Mouse (Mus musculus): ENCODE results near the gene Rmdn3. TPM values are rescaled to one million over a fixed set of nuclear protein-coding genes. Genes with fewer than 3 reads are reported as not detected.

Gene Rmdn3
- polyA plus RNA-seq, 1 experiment from 2014 or later: 39.0 TPM

DNA sequence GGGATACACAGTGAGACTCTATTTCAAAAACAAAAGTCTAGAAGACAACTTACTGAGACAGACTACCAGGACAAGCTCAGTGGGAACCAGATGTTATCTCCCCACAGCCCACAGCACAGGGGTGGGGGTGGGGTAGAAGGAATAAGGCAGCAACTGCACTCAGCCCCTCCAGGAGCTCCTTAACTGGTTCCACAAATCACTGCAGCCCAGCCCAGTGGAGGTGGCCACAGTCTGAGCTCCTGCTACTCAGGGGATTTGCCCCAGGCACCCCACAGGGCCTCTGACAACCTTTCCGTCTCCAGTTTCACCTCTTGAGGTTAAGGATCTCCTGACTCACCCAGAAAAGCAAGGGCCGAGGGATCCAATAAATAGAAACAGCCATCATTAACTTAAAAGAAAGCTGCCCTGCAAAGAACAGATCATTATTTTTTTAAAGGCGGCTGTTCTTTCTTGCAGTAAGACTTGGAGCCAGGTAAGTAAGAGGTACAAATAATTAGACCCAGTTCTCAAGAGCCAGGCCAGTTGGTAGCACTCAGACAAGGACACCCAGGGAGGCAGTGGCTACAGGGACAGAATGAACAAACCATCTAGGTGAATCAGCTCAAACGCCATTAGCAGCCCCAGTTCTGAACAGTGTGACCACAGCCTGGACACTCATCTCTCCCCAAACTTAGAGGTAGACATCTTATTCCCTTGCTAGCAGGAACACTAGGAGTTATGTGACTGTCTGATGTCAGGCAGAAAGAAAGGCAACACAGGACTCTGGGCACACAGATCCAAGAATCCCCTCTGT is 39.7 kb upstream of the Rmdn3 start:
- H3K9me3 ChIP-seq (ENCODE audit: low read length): no peaks in the 10 kb centered on the region
- DNase-seq: no peak
- TF ChIP-seq EP300 (IDR thresholded peaks at IDR 0.05; ENCODE audit: low read depth): no peak
- TF ChIP-seq CTCF (IDR thresholded peaks at IDR 0.05; ENCODE audit: low read depth): no peak

DNA sequence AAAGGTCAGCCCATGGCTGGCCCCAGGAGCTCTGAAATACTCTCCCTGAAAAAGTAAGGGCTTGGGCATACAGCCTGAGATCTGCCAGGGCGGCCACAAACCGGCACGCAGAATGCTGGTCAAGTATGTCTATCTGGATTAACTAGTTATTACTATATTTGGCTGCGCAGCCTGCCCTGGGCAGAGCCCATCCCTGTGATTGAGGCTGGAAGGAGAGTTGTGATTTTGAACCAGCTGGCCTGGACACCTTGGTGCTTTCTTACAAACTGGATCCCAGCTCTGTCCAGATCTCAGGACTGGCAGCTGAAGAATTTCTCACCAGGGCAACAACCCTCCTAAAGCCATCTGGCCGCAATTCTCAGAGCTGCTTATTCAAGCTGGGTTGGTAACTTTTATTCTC is 37.3 kb upstream of the Rmdn3 start:
- TF ChIP-seq EP300 (IDR thresholded peaks at IDR 0.05; ENCODE audit: low read depth): no peak
- no peak for TF ChIP-seq CTCF (IDR thresholded peaks at IDR 0.05; ENCODE audit: low read depth)
- Histone ChIP-seq H3K9ac (replicated peaks) (no peak overlapping the region), H3K4me2 (ENCODE audit: low read depth, low read length) (no peak overlapping the region), H3K36me3 (replicated peaks; ENCODE audit: insufficient read depth, low read length) (no peaks in the 10 kb centered on the region), H3K4me1 (ENCODE audit: insufficient read depth) (peaks cover 2% of the 10 kb centered on the region; the same call in 1 of the 2 replicates), H3K27ac (ENCODE audit: low read depth) (no peak overlapping the region), H3K4me3 (ENCODE audit: low read depth, low read length) (no peak overlapping the region), H3K27me3 (ENCODE audit: insufficient read depth, low read length) (no peaks in the 10 kb centered on the region), H3K9me3 (ENCODE audit: low read length) (no peaks in the 10 kb centered on the region)
- DNase-seq (no peak), ATAC-seq (no peak)
- 89% methylated on average over 5 of the region's 5 CpGs for WGBS (ENCODE audit: insufficient replicate concordance)

More for the DNA sequence above, 39.7 kb upstream of the Rmdn3 start:
- Histone ChIP-seq H3K4me3 (ENCODE audit: low read depth, low read length) (no peak overlapping the region), H3K36me3 (replicated peaks; ENCODE audit: insufficient read depth, low read length) (no peaks in the 10 kb centered on the region), H3K4me2 (ENCODE audit: low read depth, low read length) (no peak overlapping the region), H3K4me1 (ENCODE audit: insufficient read depth) (no peaks in the 10 kb centered on the region; the same call in 1 of the 2 replicates), H3K27ac (ENCODE audit: low read depth) (no peak overlapping the region), H3K27me3 (ENCODE audit: insufficient read depth, low read length) (no peaks in the 10 kb centered on the region), H3K9ac (replicated peaks) (no peak overlapping the region)
- ATAC-seq: no peak
- WGBS (ENCODE audit: insufficient replicate concordance): 71% methylated on average over 4 of the region's 4 CpGs

DNA sequence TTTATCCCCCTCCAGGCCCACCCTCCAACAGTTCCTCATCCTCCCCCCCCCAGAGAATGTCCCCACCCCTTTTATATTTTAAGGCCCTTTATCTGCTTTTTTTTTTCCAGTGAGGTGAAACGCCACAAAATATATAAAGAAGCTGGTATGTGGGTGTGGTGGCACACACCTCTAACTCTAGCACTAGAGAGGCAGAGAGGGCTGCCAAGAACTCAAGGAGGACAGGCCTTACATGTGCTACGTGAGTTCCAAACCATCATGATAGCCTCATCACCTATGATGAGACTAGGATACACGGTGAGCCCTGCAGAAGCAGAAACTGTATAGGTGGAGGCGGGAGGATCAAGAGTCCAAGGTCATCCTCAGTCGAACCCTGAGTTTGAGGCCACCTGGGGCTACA is 34.1 kb upstream of the Rmdn3 start:
- H3K36me3 ChIP-seq (replicated peaks; ENCODE audit: insufficient read depth, low read length): no peaks in the 10 kb centered on the region
- no peak overlapping the region for H3K4me2 ChIP-seq (ENCODE audit: low read depth, low read length)
- H3K9me3 ChIP-seq (ENCODE audit: low read length): no peaks in the 10 kb centered on the region
- H3K27ac ChIP-seq (ENCODE audit: low read depth): no peak overlapping the region
- WGBS (ENCODE audit: insufficient replicate concordance): 67% methylated on average over 5 of the region's 5 CpGs
- no peak for ATAC-seq
- TF ChIP-seq EP300 (IDR thresholded peaks at IDR 0.05; ENCODE audit: low read depth) (no peak), CTCF (IDR thresholded peaks at IDR 0.05; ENCODE audit: low read depth) (no peak)
- H3K27me3 ChIP-seq (ENCODE audit: insufficient read depth, low read length): no peaks in the 10 kb centered on the region
- H3K4me1 ChIP-seq (ENCODE audit: insufficient read depth): peaks cover 4% of the 10 kb centered on the region; the same call in 1 of the 2 replicates
- no peak overlapping the region for H3K4me3 ChIP-seq (ENCODE audit: low read depth, low read length)
- no peak for DNase-seq
- H3K9ac ChIP-seq (replicated peaks): no peak overlapping the region

DNA sequence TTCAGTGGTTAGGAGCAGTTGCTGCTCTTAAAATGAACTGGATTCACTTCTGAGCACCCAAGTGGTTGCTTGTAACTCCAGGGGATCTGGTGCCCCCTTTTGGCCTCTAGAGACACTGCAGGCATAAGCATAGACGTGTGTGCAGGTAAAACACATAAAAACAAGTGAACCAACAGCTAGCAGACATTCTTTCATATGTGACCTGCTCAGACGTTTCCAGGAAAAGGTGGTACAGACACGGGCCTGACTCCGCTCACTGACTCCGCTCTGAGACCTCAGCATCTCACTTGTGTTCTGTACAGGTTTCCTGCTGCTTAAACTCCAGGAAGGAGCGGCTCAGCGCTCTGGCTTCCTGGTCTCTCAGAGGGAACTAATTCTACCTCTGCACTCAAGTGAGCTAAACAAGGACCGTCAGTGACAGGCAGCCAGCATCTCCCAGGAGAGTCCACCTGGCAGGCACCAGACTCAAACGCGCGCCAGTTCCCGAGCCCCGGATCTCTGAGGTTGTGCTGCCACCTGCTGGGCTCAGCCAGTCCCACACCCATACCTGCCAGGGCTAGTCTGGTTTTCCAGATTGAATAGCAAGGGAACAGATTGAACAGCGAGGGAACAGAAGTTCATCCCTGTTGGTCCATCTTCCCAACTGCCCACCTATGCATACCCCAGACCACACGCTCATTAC is 32.3 kb upstream of the Rmdn3 start:
- Histone ChIP-seq H3K9me3 (ENCODE audit: low read length) (no peaks in the 10 kb centered on the region), H3K27ac (ENCODE audit: low read depth) (no peak overlapping the region; the same call in 1 of the 2 replicates), H3K36me3 (replicated peaks; ENCODE audit: insufficient read depth, low read length) (peaks cover 2% of the 10 kb centered on the region; the same call in 1 of the 2 replicates), H3K9ac (replicated peaks) (peak overlapping the region; percentile 50; the same call in 1 of the 2 replicates), H3K27me3 (ENCODE audit: insufficient read depth, low read length) (no peaks in the 10 kb centered on the region), H3K4me1 (ENCODE audit: insufficient read depth) (peaks cover 4% of the 10 kb centered on the region; the same call in 1 of the 2 replicates), H3K4me3 (ENCODE audit: low read depth, low read length) (peak overlapping the region; percentile 50), H3K4me2 (ENCODE audit: low read depth, low read length) (peak overlapping the region; percentile 96)
- ATAC-seq (peak; percentile 97), DNase-seq (peak; percentile 92)
- WGBS (ENCODE audit: insufficient replicate concordance): 8% methylated on average over 15 of the region's 15 CpGs
- TF ChIP-seq EP300 (IDR thresholded peaks at IDR 0.05; ENCODE audit: low read depth) (no peak), CTCF (IDR thresholded peaks at IDR 0.05; ENCODE audit: low read depth) (peak; percentile 95)

DNA sequence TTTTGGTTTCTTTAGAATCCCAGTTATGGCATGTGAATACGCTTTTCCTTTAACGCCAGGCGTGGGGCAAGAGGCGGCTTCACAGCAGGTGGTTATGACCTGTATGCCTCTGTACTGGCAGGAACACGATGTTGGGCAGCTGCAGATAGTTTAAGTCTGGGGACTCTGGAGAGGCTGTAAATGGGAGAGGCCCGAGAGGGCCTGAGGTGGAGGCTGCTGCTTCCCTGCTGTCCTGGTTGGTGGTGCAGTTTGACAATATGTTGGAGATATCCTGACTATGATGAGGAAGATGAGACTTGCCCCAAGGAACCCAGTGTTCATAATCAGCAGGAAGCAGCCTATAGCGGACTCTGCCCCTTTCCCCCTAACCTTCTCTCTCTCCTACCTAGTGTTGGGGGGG is 26.1 kb upstream of the Rmdn3 start:
- Histone ChIP-seq H3K9ac (replicated peaks) (no peak overlapping the region), H3K4me2 (ENCODE audit: low read depth, low read length) (no peak overlapping the region), H3K9me3 (ENCODE audit: low read length) (no peaks in the 10 kb centered on the region), H3K27me3 (ENCODE audit: insufficient read depth, low read length) (no peaks in the 10 kb centered on the region), H3K36me3 (replicated peaks; ENCODE audit: insufficient read depth, low read length) (peaks cover 11% of the 10 kb centered on the region), H3K4me1 (ENCODE audit: insufficient read depth) (no peaks in the 10 kb centered on the region), H3K4me3 (ENCODE audit: low read depth, low read length) (no peak overlapping the region), H3K27ac (ENCODE audit: low read depth) (no peak overlapping the region)
- 75% methylated on average over 7 of the region's 7 CpGs for WGBS (ENCODE audit: insufficient replicate concordance)
- DNase-seq: no peak
- no peak for TF ChIP-seq EP300 (IDR thresholded peaks at IDR 0.05; ENCODE audit: low read depth)
- ATAC-seq: no peak

DNA sequence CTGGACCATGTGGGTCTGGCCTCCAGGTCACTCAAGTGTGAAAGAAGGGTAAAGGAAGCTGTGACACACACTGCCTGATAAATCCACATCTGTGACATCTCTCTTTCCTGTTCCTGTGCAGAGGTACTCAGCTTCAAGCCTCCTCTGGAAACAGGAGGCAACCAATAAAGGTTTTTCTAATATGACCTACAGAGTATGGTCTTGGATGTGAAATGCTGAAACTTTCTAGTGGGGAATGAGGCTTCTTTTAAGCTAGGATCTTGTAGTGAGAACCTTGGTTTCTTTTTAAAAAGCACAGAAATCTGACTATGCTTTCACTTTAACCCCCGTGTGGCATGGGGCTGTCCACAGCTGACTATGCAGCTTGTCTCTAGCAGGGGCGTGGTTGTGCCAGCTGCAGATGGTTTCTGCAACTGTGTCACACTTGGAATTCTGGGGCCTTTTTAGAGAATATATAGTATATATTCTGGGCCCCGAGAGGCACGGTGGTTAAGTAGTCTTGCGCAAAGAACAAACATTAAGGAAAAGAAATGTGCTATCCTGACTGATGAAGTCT is 20.6 kb upstream of the Rmdn3 start:
- H3K27ac ChIP-seq (ENCODE audit: low read depth): no peak overlapping the region
- H3K4me2 ChIP-seq (ENCODE audit: low read depth, low read length): no peak overlapping the region
- H3K36me3 ChIP-seq (replicated peaks; ENCODE audit: insufficient read depth, low read length): peaks cover 6% of the 10 kb centered on the region; the same call in 1 of the 2 replicates
- DNase-seq (no peak), ATAC-seq (no peak)
- TF ChIP-seq CTCF (IDR thresholded peaks at IDR 0.05; ENCODE audit: low read depth): no peak
- TF ChIP-seq EP300 (IDR thresholded peaks at IDR 0.05; ENCODE audit: low read depth): no peak
- H3K4me3 ChIP-seq (ENCODE audit: low read depth, low read length): no peak overlapping the region
- no peaks in the 10 kb centered on the region for H3K9me3 ChIP-seq (ENCODE audit: low read length)
- 53% methylated on average over 5 of the region's 5 CpGs for WGBS (ENCODE audit: insufficient replicate concordance)
- no peak overlapping the region for H3K9ac ChIP-seq (replicated peaks)
- peaks cover 20% of the 10 kb centered on the region for H3K4me1 ChIP-seq (ENCODE audit: insufficient read depth)
- H3K27me3 ChIP-seq (ENCODE audit: insufficient read depth, low read length): no peaks in the 10 kb centered on the region

Measured in liver, postnatal 0 days (tissue).